Mouse (Mus musculus) liver, adult 2 months (tissue): ENCODE data around the gene Rasd2.

Experiments used
- CTCF ChIP-seq: fragments of 200-500 bp; IDR thresholded peaks from 2 replicates; pipeline ENCODE4 v1.5.1; 2011; ENCODE audit warnings: low read depth, low read length, control low read depth
- POLR2A ChIP-seq: fragments of 200-500 bp; IDR thresholded peaks from 2 replicates; pipeline ENCODE4 v1.6.1; 2011; ENCODE audit warnings: low read length, control low read depth; ENCODE audit not compliant: insufficient read depth; ENCODE audit errors: extremely low read depth

DNA sequence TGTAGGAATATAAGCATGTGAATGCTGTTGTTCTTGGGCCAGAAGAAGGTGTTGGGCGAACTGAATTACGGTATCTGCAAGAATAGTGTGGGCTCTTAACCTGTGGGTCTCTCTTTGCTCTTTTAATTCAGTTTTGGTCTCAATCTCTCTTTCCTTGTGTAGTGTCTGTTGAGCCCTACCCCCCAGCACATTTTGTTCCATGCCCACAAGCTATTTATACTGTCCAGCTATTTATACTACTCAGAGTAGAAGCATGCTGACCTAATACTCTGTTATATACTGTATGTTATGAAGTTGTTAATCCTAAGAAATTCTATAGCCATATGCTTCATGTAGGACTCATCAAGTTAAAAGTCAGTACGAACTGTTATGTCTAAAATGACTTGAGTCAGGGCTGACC lies 41.9 kb downstream of the Rasd2 start:
- no peak for TF ChIP-seq POLR2A
- no peak for TF ChIP-seq CTCF
